Mouse (Mus musculus) adrenal gland, postnatal 36 days (tissue): ENCODE data around the gene Rufy3. TPM values are rescaled to one million over a fixed set of nuclear protein-coding genes. Genes with fewer than 3 reads are reported as not detected.
"Not testable (repeated sequence)": the region's sequence is repeated elsewhere in the genome, so short reads cannot be mapped to it uniquely, and the experiment has no call there.

ENCODE experiments used
- DNase-seq, 2 experiments: peaks; one replicate each; pipeline ENCODE4 v3.0.0; 2021; ENCODE audit warnings: mixed read lengths in 1 of 2
- long read RNA-seq, 2 experiments: library from polyadenylated mRNA; stranded (forward); transcript quantifications; one replicate each; pipeline ENCODE4 v2.0.0; 2021; ENCODE audit warnings: borderline sequencing depth in 2 of 2
- total RNA-seq, 2 experiments: library from RNA; stranded (reverse); gene quantifications; 2 replicates each; pipeline ENCODE4 v1.2.3; 2021

Gene Rufy3
- total RNA-seq: 10 to 100 TPM; 22.2 to 30.7 TPM
- long read RNA-seq, experiment 1, full-length matches to known transcripts: 31 of 49 reads
- long read RNA-seq, experiment 1, partial matches to known transcripts: 9 of 49 reads
- long read RNA-seq, experiment 1, other reads (novel, unspliced or antisense): 9 of 49 reads
- long read RNA-seq, experiment 2, transcript Rufy3-205 (18 exons, 3,536 nt): major isoform, 8 of 10 reads
- long read RNA-seq, experiment 2, partial matches to known transcripts: 2 of 10 reads
- long read RNA-seq, experiment 2, other reads (novel, unspliced or antisense): 0 of 10 reads

DNA sequence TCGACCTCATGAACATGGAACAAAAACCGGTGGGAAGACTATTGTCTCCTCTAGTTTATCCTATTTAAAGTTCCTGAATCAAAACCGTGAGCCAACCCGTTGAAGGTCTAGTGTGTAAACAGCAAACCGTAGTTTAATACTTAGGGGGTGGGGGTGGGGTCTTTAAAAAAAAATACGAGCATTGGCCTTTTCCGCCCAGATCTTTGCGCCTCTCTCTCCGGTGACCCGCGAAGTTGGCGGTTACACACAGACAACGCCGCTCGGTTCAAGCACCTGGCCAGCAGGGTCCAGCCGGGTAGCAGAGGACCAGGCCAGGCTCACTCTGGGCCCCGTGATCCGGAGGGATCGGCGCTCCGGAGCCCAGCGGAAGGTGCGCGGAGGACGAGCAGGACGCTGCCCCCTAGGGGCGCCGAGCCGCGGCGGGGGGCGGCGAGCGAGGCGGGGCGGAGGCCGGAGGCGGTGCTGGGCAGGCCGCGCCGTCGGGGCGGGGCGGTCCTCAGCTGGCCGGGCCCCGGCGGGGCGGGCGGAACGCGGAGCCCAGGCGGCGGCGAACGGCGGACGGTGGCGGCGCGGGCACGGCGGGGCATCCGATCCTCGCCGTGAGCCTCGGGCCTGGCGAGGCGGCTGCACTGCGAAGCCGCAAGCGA, at the start of gene Rufy3:
TSS of gene Rufy3 (plus strand) at position 540 of the 647 bp plus-strand sequence.
- DNase-seq: peak; percentile 93 to 96

DNA sequence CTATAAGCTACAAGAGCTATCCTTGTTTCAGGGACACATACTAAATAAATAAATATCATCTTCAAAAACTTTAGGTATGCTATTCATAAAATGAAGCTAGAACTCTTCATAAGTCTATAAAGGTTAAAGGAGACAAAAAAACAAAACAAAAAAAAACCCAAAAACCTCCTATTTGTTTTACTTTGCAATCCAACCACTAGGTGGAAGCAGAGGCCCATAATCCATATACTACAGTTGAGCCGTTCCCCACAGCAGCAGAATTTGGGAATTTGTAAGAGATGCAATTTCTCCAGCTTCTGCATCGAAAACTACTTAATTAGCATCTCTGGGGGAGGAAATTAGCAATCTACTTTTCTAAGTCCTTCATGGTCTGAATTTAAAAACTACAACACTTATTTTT, 45.6 kb upstream of the Rufy3 start:
- DNase-seq: peak in 1 of 2 experiments; percentile 45

DNA sequence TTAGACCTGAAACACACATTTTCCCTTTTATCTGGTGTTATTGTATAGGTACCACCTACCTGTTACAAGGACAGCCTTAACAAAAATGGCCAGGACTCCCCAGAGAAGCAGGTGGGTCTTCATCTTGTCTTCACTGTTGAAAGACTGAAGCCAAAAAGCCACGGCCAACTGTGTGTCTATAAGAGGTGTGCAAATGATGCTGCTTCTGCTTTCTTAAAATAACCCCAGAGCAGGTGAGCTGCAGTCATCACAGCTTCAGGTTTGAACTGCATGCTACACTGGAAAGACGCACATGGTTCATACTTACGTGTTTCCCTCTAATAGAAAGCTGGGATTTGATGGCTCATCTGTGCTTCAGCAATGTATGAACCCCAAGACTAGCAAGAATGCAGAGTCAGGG, 37.2 kb upstream of the Rufy3 start, which contains the start of gene Jchain:
TSS of gene Jchain (minus strand) at position 235 of the 400 bp plus-strand sequence.
- DNase-seq: no peak

- no peak for DNase-seq
Observed at GRCm38 (mm10) chr5:88530908-88531307, 33.9 kb upstream of the Rufy3 start.

GRCm38 (mm10) chr5:88534697-88535096, 30.1 kb upstream of the Rufy3 start:
- no peak for DNase-seq

GRCm38 (mm10) chr5:88540845-88541244, 24.0 kb upstream of the Rufy3 start:
- no peak for DNase-seq

GRCm38 (mm10) chr5:88542651-88543282, 22.1 kb upstream of the Rufy3 start:
- DNase-seq: peak; percentile 26 to 67

- not testable (repeated sequence) for DNase-seq
Observed at GRCm38 (mm10) chr5:88544411-88544810, 20.4 kb upstream of the Rufy3 start.

DNA sequence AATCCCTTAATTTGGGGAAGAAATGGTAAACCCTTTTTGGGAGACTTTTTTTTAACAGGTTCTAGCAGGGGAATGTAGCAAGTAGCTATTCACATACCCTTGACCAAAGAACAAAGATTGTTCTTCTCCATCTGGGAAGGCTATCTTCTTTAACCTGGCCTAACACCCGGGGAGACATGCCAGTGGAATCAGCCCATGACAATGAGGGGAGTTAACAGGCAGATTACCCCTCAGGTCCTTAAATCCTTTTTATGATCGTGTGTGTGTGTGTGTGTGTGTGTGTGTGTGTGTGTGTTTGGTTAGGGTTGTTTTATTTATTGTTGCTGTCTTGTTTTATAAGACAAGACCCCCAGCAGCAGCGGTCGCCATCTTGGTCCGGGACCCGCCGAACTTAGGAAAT, 19.3 kb upstream of the Rufy3 start:
- DNase-seq: no peak

DNA sequence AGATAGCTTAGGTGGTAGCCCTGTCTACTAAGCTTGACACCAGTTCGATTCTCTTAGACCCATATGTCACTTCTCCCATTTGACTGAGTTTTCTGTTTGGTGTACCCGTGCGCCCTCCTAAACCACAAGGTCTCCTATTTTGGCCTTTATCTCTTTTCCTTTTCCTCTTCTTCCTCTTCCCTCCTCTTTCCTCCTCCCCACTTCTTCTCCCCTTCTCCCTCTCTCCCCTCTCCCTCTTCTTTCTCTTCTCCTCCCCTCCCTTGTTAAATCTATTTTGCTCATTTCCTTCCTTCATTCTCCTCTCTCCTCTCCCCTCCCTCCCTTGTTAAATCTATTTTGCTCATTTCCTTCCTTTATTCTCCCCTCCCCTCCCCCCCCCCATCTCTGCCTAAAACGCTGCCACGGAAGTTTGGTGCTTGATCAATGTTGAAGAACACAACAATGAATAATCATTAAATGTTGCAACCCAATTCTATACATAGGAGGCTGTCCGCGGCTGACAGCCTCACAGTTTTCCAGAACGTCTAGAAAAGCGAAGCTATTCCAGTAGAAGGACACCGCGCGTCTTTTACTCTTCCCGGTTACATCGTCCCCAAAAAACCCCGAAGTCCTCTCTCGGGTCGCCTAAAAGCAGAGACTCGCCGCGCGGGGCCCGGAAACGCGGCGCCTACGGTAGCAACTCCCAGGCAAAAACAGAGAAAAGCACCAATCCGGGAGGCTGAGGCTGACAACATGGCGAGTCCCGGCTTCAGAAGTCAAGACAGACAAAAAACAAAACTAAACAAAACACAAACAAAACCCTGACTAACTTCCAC, 11.4 kb upstream of the Rufy3 start:
- no peak for DNase-seq

DNA sequence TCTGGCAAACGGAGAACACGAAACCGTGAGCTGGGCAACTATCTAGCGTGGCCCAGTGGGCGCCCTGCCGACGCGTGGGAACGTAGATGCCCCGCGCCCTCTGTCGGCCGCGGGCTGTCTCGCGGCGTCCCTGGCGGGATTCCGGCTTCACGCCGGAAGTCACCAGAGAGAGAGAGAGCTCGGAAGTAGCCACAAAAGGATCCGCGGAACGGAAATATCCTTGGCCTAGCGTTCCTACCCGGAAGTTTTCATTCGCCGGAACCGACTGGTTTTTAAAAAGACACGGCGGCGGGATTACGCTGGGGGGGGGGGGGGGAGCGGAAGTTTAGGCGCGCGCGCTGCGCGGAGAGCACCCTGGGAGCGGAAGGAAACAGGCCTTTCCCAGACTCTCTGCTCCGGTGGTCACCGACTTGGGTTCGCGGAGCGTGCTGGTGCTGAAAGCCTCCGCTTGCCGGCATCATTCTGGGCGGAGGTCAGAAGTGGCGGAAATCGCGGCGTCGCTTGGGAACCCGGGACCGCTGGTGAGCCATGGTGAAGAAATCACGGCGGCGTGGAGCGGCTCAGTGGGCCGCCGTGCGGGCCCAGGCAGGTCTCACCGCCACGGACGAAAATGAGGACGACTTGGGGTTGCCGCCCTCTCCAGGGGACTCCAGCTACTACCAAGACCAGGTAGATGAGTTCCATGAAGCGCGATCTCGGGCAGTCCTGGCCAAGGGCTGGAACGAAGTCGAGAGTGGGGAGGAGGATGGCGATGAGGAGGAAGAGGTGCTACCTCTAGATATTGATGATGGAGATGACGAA, 10.6 kb upstream of the Rufy3 start, which contains the start of gene Utp3:
TSS of gene Utp3 (plus strand) at position 377 of the 801 bp plus-strand sequence.
- peak; percentile 91 to 92 for DNase-seq

GRCm38 (mm10) chr5:88558991-88559390, 5.8 kb upstream of the Rufy3 start:
- DNase-seq: no peak

DNA sequence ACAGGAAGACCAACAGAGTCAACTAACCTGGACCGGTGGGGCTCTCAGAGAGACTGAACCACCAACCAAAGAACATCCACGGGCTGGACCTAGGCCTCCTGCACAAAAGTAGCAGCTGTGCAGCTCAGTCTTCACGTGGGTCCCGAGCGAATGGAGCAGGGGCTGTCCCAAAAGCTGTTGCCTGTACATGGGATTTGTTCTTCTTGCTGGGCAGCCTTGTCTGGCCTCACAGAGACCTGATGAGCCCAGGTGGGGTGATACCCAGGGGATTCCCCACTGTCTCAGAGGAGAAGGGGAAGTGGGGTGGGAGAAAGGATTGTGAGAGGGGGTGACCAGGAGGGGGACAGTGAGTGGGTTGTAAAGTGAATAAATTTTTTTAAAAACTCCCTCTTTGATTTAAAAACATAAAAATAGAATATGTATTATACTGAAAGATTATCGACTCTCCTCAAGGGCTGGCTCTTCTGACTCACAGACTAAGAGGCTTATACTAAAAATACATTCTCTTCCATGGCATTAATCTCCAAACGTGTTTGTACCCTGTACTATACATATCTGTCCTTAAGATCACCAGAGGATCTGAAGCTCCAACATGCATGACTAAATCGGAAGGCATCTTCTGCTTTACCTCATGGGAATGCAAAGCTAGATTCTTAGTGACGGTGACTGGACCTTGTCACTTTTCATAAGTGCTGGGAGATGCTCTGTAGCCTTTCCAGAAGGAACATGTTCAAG, 3.6 kb upstream of the Rufy3 start:
- DNase-seq: no peak

DNA sequence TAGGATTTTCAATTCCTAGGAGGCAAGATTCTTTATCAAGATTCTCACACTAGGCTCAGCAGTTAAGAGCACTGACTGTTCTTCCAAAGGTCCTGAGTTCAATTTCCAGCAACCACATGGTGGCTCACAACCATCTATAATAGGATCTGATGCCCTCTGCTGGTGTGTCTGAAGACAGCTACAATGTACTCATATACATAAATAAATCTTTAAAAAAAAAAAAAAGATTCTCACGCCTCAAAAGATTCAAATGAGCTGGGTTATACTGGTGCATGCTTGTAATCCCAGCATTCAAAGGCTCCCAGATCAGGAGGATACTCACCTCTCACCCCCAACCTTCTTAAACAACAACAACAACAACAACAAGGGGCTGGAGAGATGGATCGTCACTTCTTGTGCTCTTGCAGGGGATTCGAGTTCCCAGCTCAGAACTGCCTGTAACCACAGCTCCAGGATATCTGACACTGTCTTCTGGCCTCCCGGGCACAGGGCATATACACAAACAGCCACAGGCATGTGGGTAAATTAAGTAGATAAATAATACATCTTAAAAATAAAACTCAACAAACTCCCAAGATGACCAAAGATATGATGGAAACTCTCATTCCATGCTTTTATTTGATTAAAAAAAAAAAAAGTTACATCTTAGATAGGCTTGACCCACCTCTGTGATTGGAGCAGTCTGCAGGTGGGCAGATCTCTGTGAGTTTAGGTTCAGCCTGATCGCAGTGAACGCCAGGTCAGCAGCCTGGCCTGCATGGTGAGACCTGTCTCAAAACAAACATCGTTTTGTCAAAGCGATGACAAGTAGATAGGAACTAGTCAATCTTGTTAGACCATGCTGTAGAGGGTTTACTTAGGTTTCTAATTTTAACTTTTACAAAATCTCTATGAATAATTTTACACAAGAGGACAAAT, 1.7 kb upstream of the Rufy3 start:
- no peak for DNase-seq

GRCm38 (mm10) chr5:88565148-88566033, 551 bp downstream of the Rufy3 start:
- peak; percentile 83 to 86 for DNase-seq

- no peak for DNase-seq
Observed at GRCm38 (mm10) chr5:88566034-88566841, 1.4 kb downstream of the Rufy3 start.

- no peak for DNase-seq
Observed at GRCm38 (mm10) chr5:88569541-88569940, 4.7 kb downstream of the Rufy3 start.

GRCm38 (mm10) chr5:88574829-88575228, 10.0 kb downstream of the Rufy3 start:
- DNase-seq: no peak
